Mouse (Mus musculus) gastrocnemius, postnatal 10 days (tissue): Measurements from ENCODE around the gene Gm11549. TPM values are rescaled to one million over a fixed set of nuclear protein-coding genes. Genes with fewer than 3 reads are reported as not detected.

Source experiments
- DNase-seq: peaks from one replicate; pipeline ENCODE4 v3.0.0; 2021; ENCODE audit warnings: mixed read lengths
- microRNA-seq, 2 experiments: library from miRNA; unstranded; fragments of <30 nt; microRNA quantifications; one replicate each; pipeline ENCODE4 v1.2.0; 2021
- total RNA-seq, 2 experiments: library from RNA; stranded (reverse); gene quantifications; 2 replicates each; pipeline ENCODE4 v1.2.3; 2021

Gm11549 gene
- total RNA-seq, 2 experiments from 2014 or later, result 0.19 to 0.23 TPM

DNA sequence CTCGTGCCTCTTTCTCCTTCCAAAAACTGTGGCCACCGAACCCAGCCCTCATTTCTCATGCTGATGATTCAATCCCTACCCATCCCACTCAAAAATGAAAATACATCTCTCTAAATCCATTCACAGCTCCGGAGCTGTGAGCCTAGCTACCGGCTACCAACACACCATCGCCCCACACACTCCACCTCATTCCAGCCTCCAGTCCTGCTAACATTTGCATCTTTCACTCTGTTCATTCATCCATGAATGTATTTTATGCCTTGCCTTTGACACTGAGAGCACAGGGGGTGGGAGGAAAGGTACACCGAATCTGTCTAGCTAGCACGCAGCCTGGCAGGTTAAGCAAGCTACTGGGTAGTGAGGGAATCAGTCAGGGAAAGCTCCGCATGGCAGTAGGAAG lies 42.8 kb downstream of the Gm11549 start:
- no peak for DNase-seq

DNA sequence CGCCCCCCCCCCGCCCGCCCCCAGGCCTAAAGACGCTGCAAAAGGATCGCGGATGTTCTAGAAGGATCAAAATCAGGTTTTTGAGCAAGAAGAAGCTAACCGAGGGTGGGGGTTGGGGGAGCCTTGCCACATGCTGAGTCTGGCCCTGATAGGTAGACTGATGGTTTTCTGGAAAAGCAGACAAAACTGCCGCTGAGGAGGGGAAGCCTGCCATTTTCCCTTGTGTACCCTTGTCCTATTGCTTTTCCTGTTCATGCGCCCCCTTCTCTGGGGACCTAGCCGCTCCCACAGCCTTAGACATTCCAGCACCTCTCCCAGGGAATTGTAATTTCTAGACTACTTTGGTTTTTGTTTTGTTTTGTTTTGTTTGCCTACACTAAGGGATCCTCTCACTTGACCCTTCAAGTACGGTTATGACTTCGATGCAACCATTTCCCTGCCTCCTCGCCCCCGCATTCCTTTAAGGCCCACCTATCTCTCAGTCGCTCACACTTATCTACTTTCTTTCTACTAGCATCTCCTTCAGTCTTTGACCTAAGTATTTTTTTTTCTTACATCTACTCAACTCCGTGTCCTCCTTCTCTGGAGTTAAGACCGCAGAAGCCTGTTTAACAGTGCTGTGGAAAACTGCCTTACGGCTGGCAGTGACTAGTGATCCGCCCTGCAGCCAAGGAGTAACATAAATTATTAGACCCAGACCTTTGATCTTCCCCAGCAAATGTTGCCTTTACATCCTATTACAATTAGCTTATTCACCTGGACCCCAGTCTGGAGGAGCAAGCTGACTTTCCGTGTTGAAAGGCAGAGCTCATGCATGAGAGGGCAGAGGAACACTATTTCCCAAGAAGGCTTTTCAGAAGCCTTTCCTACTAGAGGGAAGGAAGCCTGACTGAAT lies 45.1 kb downstream of the Gm11549 start:
- DNase-seq, result no peak

DNA sequence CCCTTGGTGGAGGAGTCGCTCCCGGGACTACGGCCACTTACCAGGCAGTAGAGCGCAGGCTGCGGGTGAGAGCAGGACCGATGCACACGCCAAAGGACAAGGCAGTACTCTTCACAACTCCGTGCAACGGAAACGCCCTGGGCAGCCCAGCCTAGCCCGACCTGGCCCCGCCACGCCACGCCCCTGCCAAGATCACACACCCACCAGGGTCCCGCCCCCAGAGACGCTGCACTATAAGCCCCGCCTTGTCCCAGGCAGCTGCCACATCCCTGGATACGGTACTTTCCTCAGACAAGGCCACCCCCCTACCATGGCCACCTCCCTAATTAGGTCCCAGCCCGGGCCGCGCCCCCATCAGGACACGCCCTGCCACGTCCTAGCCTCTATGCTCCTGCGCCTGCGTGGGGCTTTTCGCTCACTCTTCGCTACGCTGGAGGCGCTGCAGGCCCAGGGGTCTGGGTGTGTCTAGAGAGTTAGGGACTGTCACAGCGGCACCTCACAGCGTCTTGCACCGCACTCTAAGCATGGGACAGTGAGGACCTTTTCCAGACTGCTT lies 46.0 kb downstream of the Gm11549 start, which contains the start of the genes Anxa5 and 1810062G17Rik:
TSS of gene Anxa5 (minus strand) at position 363 of the 556 bp plus-strand sequence.
TSS of gene 1810062G17Rik (plus strand) at position 406 of the 556 bp plus-strand sequence.
- DNase-seq, result peak; percentile 97

GRCm38 (mm10) chr3:36474938-36475483 lies 46.6 kb downstream of the Gm11549 start:
- DNase-seq, result peak; percentile 42

DNA sequence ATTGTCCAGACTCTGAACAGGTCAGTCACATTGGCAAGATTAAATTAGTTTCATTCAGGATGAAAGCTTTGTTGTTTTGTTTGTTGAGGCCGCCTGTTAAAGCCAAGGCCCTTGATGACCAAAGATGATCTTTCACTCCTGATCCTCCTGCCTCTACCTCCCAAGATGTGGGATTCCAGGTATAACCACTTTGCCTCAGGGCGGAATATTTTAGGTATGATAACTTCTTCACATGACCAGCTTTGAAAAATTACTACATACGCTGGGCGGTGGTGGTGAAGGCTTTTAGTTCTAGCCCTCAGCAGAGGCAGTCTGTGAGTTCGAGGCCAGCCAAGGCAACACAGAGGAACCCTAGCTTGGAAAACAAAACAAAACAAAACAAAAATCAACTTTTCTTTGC lies 47.2 kb downstream of the Gm11549 start:
- DNase-seq, result no peak

GRCm38 (mm10) chr3:36473222-36473621 lies 48.4 kb downstream of the Gm11549 start:
- DNase-seq, result no peak

- DNase-seq, result no peak
These were observed 49.8 kb downstream of the Gm11549 start for GRCm38 (mm10) chr3:36471856-36472255.

GRCm38 (mm10) chr3:36468871-36469270 lies 52.7 kb downstream of the Gm11549 start:
- no peak for DNase-seq

DNA sequence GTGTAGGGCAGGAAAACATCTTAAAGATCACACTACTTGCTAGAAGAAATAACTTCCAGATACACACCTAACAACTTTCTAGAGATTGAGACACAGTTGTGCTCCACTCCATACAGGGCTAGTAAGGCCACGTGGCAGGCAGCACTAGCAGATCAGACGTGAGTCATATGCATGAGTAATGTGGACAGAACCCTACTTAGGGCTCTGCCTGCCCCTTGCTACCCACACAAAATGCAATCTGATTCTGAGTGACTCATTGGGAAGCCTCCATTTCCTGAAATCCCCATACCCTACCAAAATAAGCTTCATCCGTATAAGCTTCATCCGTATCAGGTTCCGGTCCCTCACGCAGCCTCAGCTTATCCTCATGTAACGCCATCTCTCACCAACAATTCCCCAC lies 54.0 kb downstream of the Gm11549 start:
- no peak for DNase-seq

DNA sequence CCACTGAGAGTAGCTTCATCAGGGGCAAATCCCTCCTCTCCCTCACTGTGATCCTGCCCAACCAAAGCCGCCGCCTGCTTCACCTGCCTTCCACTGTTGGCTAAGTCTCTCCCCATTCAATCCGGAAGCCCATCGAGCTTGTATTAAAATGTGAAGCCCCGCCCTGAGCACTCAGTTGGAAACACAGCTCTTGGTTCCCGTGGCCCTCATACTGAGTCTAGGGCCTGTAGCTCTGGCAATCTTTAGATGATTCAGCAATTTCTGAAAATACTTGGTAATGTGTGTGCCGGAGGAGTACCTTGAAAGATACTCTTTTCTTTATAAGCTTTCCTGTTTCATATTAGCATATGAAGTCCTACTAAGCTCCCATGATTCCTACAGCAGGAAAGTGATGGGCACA lies 56.1 kb downstream of the Gm11549 start:
- no peak for DNase-seq

Small RNA genes within 50 kb of the gene (microRNA-seq; reads per million reads assigned to microRNA genes)
- 0 to 0.32 reads per million in 2 experiments for gene Mir7009

Other genes starting within 250 kb of the Gm11549 start
- 100 to 1,000 TPM; 120 to 161 TPM for gene Anxa5, start 45.9 kb downstream of the Gm11549 start, total RNA-seq
- 1 to 10 TPM in 1 of 2 experiments, under 1 TPM in 1; 0.59 to 1.1 TPM for gene 1810062G17Rik, start 45.9 kb downstream of the Gm11549 start, total RNA-seq
- 10 to 100 TPM; 23.1 to 24.5 TPM for gene Exosc9, start 30.8 kb upstream of the Gm11549 start, total RNA-seq
- gene Ccna2, start 50.3 kb upstream of the Gm11549 start, total RNA-seq, result 10 to 100 TPM; 18.4 to 21.8 TPM
- 1 to 10 TPM; 6.0 to 7.7 TPM for gene Bbs7, start 91.7 kb upstream of the Gm11549 start, total RNA-seq
- gene Trpc3, start 168.4 kb upstream of the Gm11549 start, total RNA-seq, result 10 to 100 TPM in 1 of 2 experiments, 1 to 10 TPM in 1; 8.7 to 10.6 TPM